Mouse (Mus musculus) C2C12 (cell line): ENCODE data around the gene Abtb1.

ENCODE experiments used
- CTCF ChIP-seq: IDR thresholded peaks from one replicate; pipeline ENCODE4 v1.5.1; 2011; ENCODE audit not compliant: control insufficient read depth, insufficient read depth, insufficient read length
- FOSL1 ChIP-seq: IDR thresholded peaks from one replicate; pipeline ENCODE4 v1.8.0; 2011; ENCODE audit warnings: mild to moderate bottlenecking, low read length; ENCODE audit not compliant: poor library complexity, insufficient read depth, severe bottlenecking
- MAX ChIP-seq: IDR thresholded peaks from one replicate; pipeline ENCODE4 v1.6.1; 2011; ENCODE audit warnings: mild to moderate bottlenecking, control low read depth
- MYOD1 ChIP-seq: IDR thresholded peaks from one replicate; pipeline ENCODE4 v1.6.1; 2011; ENCODE audit warnings: low read depth; ENCODE audit not compliant: control insufficient read depth, insufficient read length
- MYOG ChIP-seq: IDR thresholded peaks from one replicate; pipeline ENCODE4 v1.6.1; 2011; ENCODE audit not compliant: control insufficient read depth, insufficient read length; ENCODE audit errors: extremely low read depth
- USF1 ChIP-seq: IDR thresholded peaks from one replicate; pipeline ENCODE4 v1.6.1; 2011; ENCODE audit warnings: low read depth, mild to moderate bottlenecking, control low read depth, moderate library complexity

GRCm38 (mm10) chr6:88843781-88844725, 2.3 kb upstream of the Abtb1 start:
- TF ChIP-seq CTCF (no peak), MAX (no peak), MYOD1 (no peak), MYOG (no peak), FOSL1 (no peak), USF1 (no peak)
